Mouse (Mus musculus): ENCODE data around the gene Ttc28. TPM values are rescaled to one million over a fixed set of nuclear protein-coding genes. Genes with fewer than 3 reads are reported as not detected.
A peak's percentile ranks its signal among the peaks of the same experiment; 100 is the strongest.

Ttc28 gene
- polyA plus RNA-seq, 1 experiment from 2014 or later = 4.2 TPM

DNA sequence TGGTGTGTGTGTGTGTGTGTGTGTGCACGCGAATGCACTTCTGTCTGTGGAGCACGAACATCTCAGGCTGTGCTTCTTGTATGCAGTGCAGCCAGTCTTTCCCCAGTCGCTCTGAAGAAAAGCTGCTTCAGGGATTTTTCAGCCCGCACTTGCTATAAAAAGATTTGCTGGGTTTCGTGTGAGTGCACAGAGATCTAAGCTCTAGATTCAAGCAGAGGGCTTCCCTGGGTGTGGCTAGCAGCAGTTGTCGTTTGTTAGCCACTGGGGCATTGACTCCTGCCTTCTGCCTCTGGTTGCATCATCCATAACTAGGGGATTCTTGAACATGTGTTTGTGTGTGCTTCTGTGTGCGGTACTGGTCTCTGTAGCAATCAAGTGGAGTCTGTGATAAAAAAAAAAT is 175.9 kb downstream of the Ttc28 start:
- Histone ChIP-seq H3K4me2 (ENCODE audit: low read depth, low read length) (peak overlapping the region; percentile 23; the same call in 1 of the 2 replicates), H3K4me3 (ENCODE audit: low read length) (no peak overlapping the region), H3K9ac (ENCODE audit: low read depth, low read length) (no peak overlapping the region), H3K27me3 (replicated peaks; ENCODE audit: control insufficient read depth, insufficient read depth, low read length) (no peaks in the 10 kb centered on the region), H3K36me3 (ENCODE audit: control insufficient read depth, insufficient read depth, low read length) (no peaks in the 10 kb centered on the region), H3K27ac (ENCODE audit: low read length) (no peak overlapping the region), H3K9me3 (ENCODE audit: control insufficient read depth, low read length) (no peaks in the 10 kb centered on the region), H3K4me1 (ENCODE audit: control insufficient read depth, insufficient read depth, low read length) (peaks cover 9% of the 10 kb centered on the region)
- ATAC-seq = no peak
- 55% methylated on average over 8 of the region's 8 CpGs for WGBS

GRCm38 (mm10) chr5:111057084-111057483 is 177.5 kb downstream of the Ttc28 start:
- H3K4me3 ChIP-seq (ENCODE audit: low read length) = no peak overlapping the region
- no peak overlapping the region for H3K27ac ChIP-seq (ENCODE audit: low read length)
- H3K4me2 ChIP-seq (ENCODE audit: low read depth, low read length) = no peak overlapping the region
- no peaks in the 10 kb centered on the region for H3K9me3 ChIP-seq (ENCODE audit: control insufficient read depth, low read length)
- H3K27me3 ChIP-seq (replicated peaks; ENCODE audit: control insufficient read depth, insufficient read depth, low read length) = no peaks in the 10 kb centered on the region
- no peak overlapping the region for H3K9ac ChIP-seq (ENCODE audit: low read depth, low read length)
- 73% methylated on average over 7 of the region's 7 CpGs for WGBS
- no peak for ATAC-seq
- H3K36me3 ChIP-seq (ENCODE audit: control insufficient read depth, insufficient read depth, low read length) = no peaks in the 10 kb centered on the region
- H3K4me1 ChIP-seq (ENCODE audit: control insufficient read depth, insufficient read depth, low read length) = peaks cover 9% of the 10 kb centered on the region

- no peaks in the 10 kb centered on the region for H3K27me3 ChIP-seq (replicated peaks; ENCODE audit: control insufficient read depth, insufficient read depth, low read length)
- H3K9ac ChIP-seq (ENCODE audit: low read depth, low read length) = no peak overlapping the region
- H3K4me1 ChIP-seq (ENCODE audit: control insufficient read depth, insufficient read depth, low read length) = peaks cover 9% of the 10 kb centered on the region
- 69% methylated on average over 22 of the region's 22 CpGs for WGBS
- no peak for ATAC-seq
- no peaks in the 10 kb centered on the region for H3K36me3 ChIP-seq (ENCODE audit: control insufficient read depth, insufficient read depth, low read length)
- no peaks in the 10 kb centered on the region for H3K9me3 ChIP-seq (ENCODE audit: control insufficient read depth, low read length)
- no peak overlapping the region for H3K4me2 ChIP-seq (ENCODE audit: low read depth, low read length)
- no peak overlapping the region for H3K4me3 ChIP-seq (ENCODE audit: low read length)
- H3K27ac ChIP-seq (ENCODE audit: low read length) = no peak overlapping the region
Observed at GRCm38 (mm10) chr5:111058401-111059139, 179.0 kb downstream of the Ttc28 start.

- Histone ChIP-seq H3K27ac (ENCODE audit: low read length) (no peak overlapping the region), H3K4me1 (ENCODE audit: control insufficient read depth, insufficient read depth, low read length) (peaks cover 9% of the 10 kb centered on the region), H3K9ac (ENCODE audit: low read depth, low read length) (no peak overlapping the region), H3K27me3 (replicated peaks; ENCODE audit: control insufficient read depth, insufficient read depth, low read length) (no peaks in the 10 kb centered on the region), H3K9me3 (ENCODE audit: control insufficient read depth, low read length) (no peaks in the 10 kb centered on the region), H3K4me3 (ENCODE audit: low read length) (no peak overlapping the region), H3K36me3 (ENCODE audit: control insufficient read depth, insufficient read depth, low read length) (no peaks in the 10 kb centered on the region), H3K4me2 (ENCODE audit: low read depth, low read length) (no peak overlapping the region)
- 66% methylated on average over 11 of the region's 11 CpGs for WGBS
- ATAC-seq = no peak
Observed at GRCm38 (mm10) chr5:111059140-111059921, 179.7 kb downstream of the Ttc28 start.

DNA sequence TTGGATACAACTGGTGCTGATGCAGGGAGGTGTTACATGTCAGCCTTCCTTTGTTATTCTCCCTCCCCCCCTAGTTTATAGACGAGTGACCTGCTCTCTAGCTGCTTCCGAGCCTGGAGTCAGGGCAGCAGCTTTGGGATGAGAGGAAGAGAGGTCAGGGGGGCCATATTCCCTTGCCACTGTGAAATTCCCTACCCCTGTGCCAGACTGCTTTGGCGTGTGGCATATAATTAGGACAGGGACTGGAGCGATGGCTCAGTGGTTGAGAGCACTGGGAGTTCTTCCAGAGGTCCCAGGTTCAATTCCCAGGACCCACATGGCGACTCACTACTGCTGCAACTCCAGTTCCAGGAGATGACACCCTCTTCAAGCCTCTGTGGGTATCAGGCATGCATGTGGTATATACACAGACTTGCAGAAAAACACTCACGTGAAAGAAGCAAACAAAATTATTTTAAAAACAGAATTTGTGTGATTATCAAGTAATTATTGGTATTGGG is 180.7 kb downstream of the Ttc28 start:
- ATAC-seq = no peak
- WGBS = 69% methylated on average over 6 of the region's 6 CpGs
- H3K4me2 ChIP-seq (ENCODE audit: low read depth, low read length) = no peak overlapping the region

DNA sequence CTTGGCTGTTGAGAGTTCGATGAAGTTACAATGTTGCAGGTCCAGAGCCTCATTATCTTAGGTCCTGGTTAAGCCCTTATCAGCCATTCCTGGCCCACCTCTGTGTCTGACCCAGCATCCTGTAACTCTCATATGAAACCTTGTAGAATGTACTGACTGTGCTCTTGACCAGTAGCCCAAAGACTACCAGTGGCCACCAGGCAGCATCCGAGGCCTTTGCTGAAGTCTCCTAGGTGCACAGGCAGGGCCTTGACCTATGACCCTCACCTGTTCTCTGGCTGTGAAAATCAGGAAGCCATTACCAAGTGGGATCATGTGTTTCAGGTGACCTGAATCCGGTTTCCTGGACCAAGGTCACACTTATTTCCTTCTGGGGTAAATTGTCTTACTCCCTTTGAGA is 183.6 kb downstream of the Ttc28 start:
- Histone ChIP-seq H3K27ac (ENCODE audit: low read length) (no peak overlapping the region), H3K9me3 (ENCODE audit: control insufficient read depth, low read length) (no peaks in the 10 kb centered on the region), H3K4me3 (ENCODE audit: low read length) (no peak overlapping the region), H3K36me3 (ENCODE audit: control insufficient read depth, insufficient read depth, low read length) (no peaks in the 10 kb centered on the region), H3K27me3 (replicated peaks; ENCODE audit: control insufficient read depth, insufficient read depth, low read length) (no peaks in the 10 kb centered on the region), H3K9ac (ENCODE audit: low read depth, low read length) (no peak overlapping the region), H3K4me2 (ENCODE audit: low read depth, low read length) (no peak overlapping the region), H3K4me1 (ENCODE audit: control insufficient read depth, insufficient read depth, low read length) (no peaks in the 10 kb centered on the region)
- 79% methylated on average over 3 of the region's 3 CpGs for WGBS
- no peak for ATAC-seq

More for the DNA sequence above, 180.7 kb downstream of the Ttc28 start:
- H3K4me3 ChIP-seq (ENCODE audit: low read length) = no peak overlapping the region
- H3K9me3 ChIP-seq (ENCODE audit: control insufficient read depth, low read length) = no peaks in the 10 kb centered on the region
- peaks cover 3% of the 10 kb centered on the region for H3K4me1 ChIP-seq (ENCODE audit: control insufficient read depth, insufficient read depth, low read length)
- no peaks in the 10 kb centered on the region for H3K27me3 ChIP-seq (replicated peaks; ENCODE audit: control insufficient read depth, insufficient read depth, low read length)
- no peak overlapping the region for H3K9ac ChIP-seq (ENCODE audit: low read depth, low read length)
- H3K27ac ChIP-seq (ENCODE audit: low read length) = no peak overlapping the region
- H3K36me3 ChIP-seq (ENCODE audit: control insufficient read depth, insufficient read depth, low read length) = no peaks in the 10 kb centered on the region

- H3K27me3 ChIP-seq (replicated peaks; ENCODE audit: control insufficient read depth, insufficient read depth, low read length) = no peaks in the 10 kb centered on the region
- 77% methylated on average over 3 of the region's 3 CpGs for WGBS
- H3K9me3 ChIP-seq (ENCODE audit: control insufficient read depth, low read length) = no peaks in the 10 kb centered on the region
- ATAC-seq = no peak
- H3K27ac ChIP-seq (ENCODE audit: low read length) = no peak overlapping the region
- no peak overlapping the region for H3K9ac ChIP-seq (ENCODE audit: low read depth, low read length)
- H3K36me3 ChIP-seq (ENCODE audit: control insufficient read depth, insufficient read depth, low read length) = no peaks in the 10 kb centered on the region
- no peak overlapping the region for H3K4me3 ChIP-seq (ENCODE audit: low read length)
- H3K4me1 ChIP-seq (ENCODE audit: control insufficient read depth, insufficient read depth, low read length) = no peaks in the 10 kb centered on the region
- H3K4me2 ChIP-seq (ENCODE audit: low read depth, low read length) = no peak overlapping the region
Observed at GRCm38 (mm10) chr5:111063991-111064390, 184.4 kb downstream of the Ttc28 start.

- H3K9ac ChIP-seq (ENCODE audit: low read depth, low read length) = no peak overlapping the region
- no peaks in the 10 kb centered on the region for H3K9me3 ChIP-seq (ENCODE audit: control insufficient read depth, low read length)
- no peak overlapping the region for H3K4me2 ChIP-seq (ENCODE audit: low read depth, low read length)
- no peaks in the 10 kb centered on the region for H3K4me1 ChIP-seq (ENCODE audit: control insufficient read depth, insufficient read depth, low read length)
- 73% methylated on average over 4 of the region's 4 CpGs for WGBS
- no peaks in the 10 kb centered on the region for H3K27me3 ChIP-seq (replicated peaks; ENCODE audit: control insufficient read depth, insufficient read depth, low read length)
- no peak overlapping the region for H3K4me3 ChIP-seq (ENCODE audit: low read length)
- no peaks in the 10 kb centered on the region for H3K36me3 ChIP-seq (ENCODE audit: control insufficient read depth, insufficient read depth, low read length)
- ATAC-seq = peak; percentile 67
- no peak overlapping the region for H3K27ac ChIP-seq (ENCODE audit: low read length)
Observed at GRCm38 (mm10) chr5:111065770-111066169, 186.2 kb downstream of the Ttc28 start.

DNA sequence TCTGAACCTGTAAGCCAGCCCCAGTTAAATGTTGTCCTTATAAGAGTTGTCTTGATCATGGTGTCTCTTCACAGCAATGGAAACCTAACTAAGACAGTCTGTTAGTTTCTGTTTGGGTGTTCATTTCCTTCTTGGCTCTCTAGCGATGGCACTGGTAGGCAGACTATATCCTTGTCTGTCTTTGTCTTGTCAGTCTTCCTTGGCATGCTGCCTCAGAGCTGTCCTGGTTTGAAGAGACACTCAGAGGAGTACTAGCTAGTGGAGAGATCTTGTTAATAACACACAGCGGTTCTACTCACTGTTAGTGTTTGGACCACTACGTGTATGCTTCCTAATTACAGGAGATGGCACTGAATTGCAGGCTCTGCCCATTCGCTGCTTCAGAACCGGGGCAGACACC is 189.9 kb downstream of the Ttc28 start:
- no peak overlapping the region for H3K4me3 ChIP-seq (ENCODE audit: low read length)
- H3K9me3 ChIP-seq (ENCODE audit: control insufficient read depth, low read length) = no peaks in the 10 kb centered on the region
- no peak overlapping the region for H3K4me2 ChIP-seq (ENCODE audit: low read depth, low read length)
- H3K36me3 ChIP-seq (ENCODE audit: control insufficient read depth, insufficient read depth, low read length) = no peaks in the 10 kb centered on the region
- H3K27me3 ChIP-seq (replicated peaks; ENCODE audit: control insufficient read depth, insufficient read depth, low read length) = no peaks in the 10 kb centered on the region
- no peak for ATAC-seq
- WGBS = 85% methylated on average over 5 of the region's 5 CpGs
- no peak overlapping the region for H3K27ac ChIP-seq (ENCODE audit: low read length)
- 0 out of 2 replicates have a peak, but pooled peaks cover 3% of the 10 kb centered on the region for H3K4me1 ChIP-seq (ENCODE audit: control insufficient read depth, insufficient read depth, low read length)
- H3K9ac ChIP-seq (ENCODE audit: low read depth, low read length) = no peak overlapping the region
